Mouse (Mus musculus) gastrocnemius, adult 8-10 months (tissue): ENCODE measurements around the gene Ssh3. TPM values are rescaled to one million over a fixed set of nuclear protein-coding genes. Genes with fewer than 3 reads are reported as not detected.

ENCODE experiments used
- DNase-seq, 2 experiments: peaks; one replicate each; pipeline ENCODE4 v3.0.0; 2022; ENCODE audit warnings: low spot score in 2 of 2
- microRNA-seq: library from miRNA; unstranded; fragments of <30 nt; microRNA quantifications from one replicate; pipeline ENCODE4 v1.2.0, GENCODE M21; 2022
- total RNA-seq, 4 experiments: library from RNA; stranded (reverse); gene quantifications; 2 replicates each; pipeline ENCODE4 v1.2.4; 2022

Ssh3 gene
- total RNA-seq, 4 experiments from 2014 or later = 2.3 to 5.8 (median 2.9) TPM

- DNase-seq = no peak
Observed at GRCm38 (mm10) chr19:4217140-4217539, 51.8 kb downstream of the Ssh3 start.

GRCm38 (mm10) chr19:4216041-4216685 is 52.8 kb downstream of the Ssh3 start:
- DNase-seq = no peak

GRCm38 (mm10) chr19:4215451-4215840 is 53.5 kb downstream of the Ssh3 start:
- DNase-seq = no peak

- no peak for DNase-seq
Observed at GRCm38 (mm10) chr19:4214771-4215450, 54.1 kb downstream of the Ssh3 start.

GRCm38 (mm10) chr19:4214071-4214770 is 54.8 kb downstream of the Ssh3 start, which contains the start of the genes Clcf1 and AC109138.7:
Clcf1 (plus strand) TSS chr19:4214238.
AC109138.7 (plus strand) TSS chr19:4214357.
- no peak for DNase-seq

GRCm38 (mm10) chr19:4213524-4213974 is 55.4 kb downstream of the Ssh3 start:
- no peak for DNase-seq

GRCm38 (mm10) chr19:4211891-4212588 is 56.9 kb downstream of the Ssh3 start:
- no peak for DNase-seq

Small RNAs within 50 kb of the gene (microRNA-seq; reads per million reads assigned to microRNA genes)
- gene Gm26115 (not detected), gene Mir6985 (not detected)

Other genes with a start within 250 kb of the Ssh3 start
- gene Gstp1, start 231.2 kb downstream of the Ssh3 start, total RNA-seq = 100 to 1,000 TPM; 411 to 453 (median 419) TPM
- 100 to 1,000 TPM; 240 to 258 (median 250) TPM for gene Gstp2, start 223.2 kb downstream of the Ssh3 start, total RNA-seq
- gene Gstp3, start 209.6 kb downstream of the Ssh3 start, total RNA-seq = not detected
- not detected for gene Cabp2, start 187.6 kb downstream of the Ssh3 start, total RNA-seq
- gene Cdk2ap2, start 172.0 kb downstream of the Ssh3 start, total RNA-seq = 10 to 100 TPM; 14.0 to 20.3 (median 18.0) TPM
- gene Pitpnm1, start 169.2 kb downstream of the Ssh3 start, total RNA-seq = 1 to 10 TPM; 1.1 to 3.3 (median 2.4) TPM
- 10 to 100 TPM; 85.7 to 96.3 (median 90.3) TPM for gene Aip, start 143.3 kb downstream of the Ssh3 start, total RNA-seq
- gene Gpr152, start 129.4 kb downstream of the Ssh3 start, total RNA-seq = not detected
- gene Cabp4, start 125.1 kb downstream of the Ssh3 start, total RNA-seq = not detected
- 10 to 100 TPM; 10.4 to 13.2 (median 11.6) TPM for gene Coro1b, start 120.6 kb downstream of the Ssh3 start, total RNA-seq
- under 1 TPM in 2 of 4 experiments, not detected in 2; 0.27 to 0.38 TPM for gene Ptprcap, start 115.6 kb downstream of the Ssh3 start, total RNA-seq
- gene Rps6kb2, start 105.8 kb downstream of the Ssh3 start, total RNA-seq = 10 to 100 TPM; 18.6 to 28.4 (median 25.7) TPM
- 10 to 100 TPM; 23.8 to 33.0 (median 24.9) TPM for gene Carns1, start 93.7 kb downstream of the Ssh3 start, total RNA-seq
- gene Tbc1d10c, start 77.9 kb downstream of the Ssh3 start, total RNA-seq = 1 to 10 TPM; 6.6 to 8.6 (median 7.9) TPM
- gene Ppp1ca, start 77.1 kb downstream of the Ssh3 start, total RNA-seq = 100 to 1,000 TPM; 198 to 243 (median 235) TPM
- 1 to 10 TPM; 1.7 to 3.6 (median 2.3) TPM for gene Rad9a, start 67.5 kb downstream of the Ssh3 start, total RNA-seq
- under 1 TPM in 3 of 4 experiments, not detected in 1; 0.20 to 0.43 (median 0.22) TPM for gene Clcf1, start 54.9 kb downstream of the Ssh3 start, total RNA-seq
- gene AC109138.7, start 54.8 kb downstream of the Ssh3 start, total RNA-seq = not detected
- gene Pold4, start 37.3 kb downstream of the Ssh3 start, total RNA-seq = 10 to 100 TPM; 13.1 to 19.4 (median 17.3) TPM
- under 1 TPM in 1 of 4 experiments, not detected in 3; 0.63 TPM for gene Ankrd13d, start 14.0 kb upstream of the Ssh3 start, total RNA-seq
- 10 to 100 TPM; 55.7 to 65.2 (median 62.1) TPM for gene Grk2, start 37.0 kb upstream of the Ssh3 start, total RNA-seq
- 10 to 100 TPM; 30.2 to 37.7 (median 37.2) TPM for gene Kdm2a, start 129.1 kb upstream of the Ssh3 start, total RNA-seq
- under 1 TPM; 0.39 to 0.64 (median 0.55) TPM for gene Rhod, start 170.3 kb upstream of the Ssh3 start, total RNA-seq
- gene Syt12, start 208.3 kb upstream of the Ssh3 start, total RNA-seq = 1 to 10 TPM; 1.8 to 4.7 (median 2.2) TPM
- under 1 TPM in 3 of 4 experiments, not detected in 1; 0.22 to 0.25 (median 0.24) TPM for gene 2010003K11Rik, start 229.4 kb upstream of the Ssh3 start, total RNA-seq
- 100 to 1,000 TPM in 2 of 4 experiments, 10 to 100 TPM in 2; 60.2 to 229 (median 114) TPM for gene Pcx, start 241.3 kb upstream of the Ssh3 start, total RNA-seq